Mouse (Mus musculus) erythroblast, embryonic 14.5 days (primary cell): Measurements from ENCODE around the gene Tenm2. TPM values are rescaled to one million over a fixed set of nuclear protein-coding genes. Genes with fewer than 3 reads are reported as not detected.

Source experiments
- H3K27me3 ChIP-seq: 2 replicates; pipeline ENCODE4 v1.6.1; 2012; ENCODE audit warnings: inconsistent platforms; ENCODE audit not compliant: control insufficient read depth
- H3K36me3 ChIP-seq: 2 replicates; pipeline ENCODE4 v1.6.1; 2012; ENCODE audit warnings: mild to moderate bottlenecking, inconsistent platforms; ENCODE audit not compliant: control insufficient read depth
- H3K4me1 ChIP-seq: 2 replicates; pipeline ENCODE4 v1.6.1; 2012; ENCODE audit warnings: inconsistent platforms; ENCODE audit not compliant: control insufficient read depth
- H3K4me3 ChIP-seq: replicated peaks from 2 replicates; pipeline ENCODE3; 2012; ENCODE audit warnings: moderate library complexity, mild to moderate bottlenecking, inconsistent platforms
- H3K9me3 ChIP-seq: 2 replicates; pipeline ENCODE4 v1.6.1; 2012; ENCODE audit warnings: low read length, inconsistent platforms, mixed read lengths; ENCODE audit not compliant: control insufficient read depth
- GATA1 ChIP-seq: IDR thresholded peaks from 2 replicates; pipeline ENCODE4 v1.6.1; 2012; ENCODE audit warnings: low read length, inconsistent platforms, mixed read lengths
- TAL1 ChIP-seq: IDR thresholded peaks from 3 replicates; pipeline ENCODE4 v1.6.1; 2012; ENCODE audit warnings: low read length, inconsistent platforms, mixed read lengths
- polyA plus RNA-seq: library from polyadenylated mRNA; stranded (reverse); fragments of >175 nt; gene quantifications from 2 replicates; pipeline ENCODE4 v1.2.3, GENCODE M21; 2012

Gene Tenm2
- polyA plus RNA-seq, 1 experiment, result under 0.01 TPM

GRCm38 (mm10) chr11:36635082-36635481 is 600.7 kb downstream of the Tenm2 start:
- no peaks in the 10 kb centered on the region for H3K27me3 ChIP-seq
- H3K4me1 ChIP-seq, result no peaks in the 10 kb centered on the region
- TF ChIP-seq GATA1 (no peak), TAL1 (no peak)
- H3K9me3 ChIP-seq, result no peaks in the 10 kb centered on the region; the same call in 1 of the 2 replicates
- no peaks in the 10 kb centered on the region for H3K36me3 ChIP-seq
- H3K4me3 ChIP-seq, result no peak overlapping the region

- Histone ChIP-seq H3K27me3 (no peaks in the 10 kb centered on the region), H3K9me3 (no peaks in the 10 kb centered on the region; the same call in 1 of the 2 replicates), H3K4me1 (no peaks in the 10 kb centered on the region), H3K36me3 (no peaks in the 10 kb centered on the region), H3K4me3 (no peak overlapping the region)
- no peak for TF ChIP-seq TAL1
- TF ChIP-seq GATA1, result no peak
These were observed 603.6 kb downstream of the Tenm2 start for GRCm38 (mm10) chr11:36632201-36632600.

- H3K9me3 ChIP-seq, result no peaks in the 10 kb centered on the region
- H3K36me3 ChIP-seq, result no peaks in the 10 kb centered on the region
- no peaks in the 10 kb centered on the region for H3K4me1 ChIP-seq
- no peaks in the 10 kb centered on the region for H3K27me3 ChIP-seq
- TF ChIP-seq GATA1 (no peak), TAL1 (no peak)
- H3K4me3 ChIP-seq, result no peak overlapping the region
These were observed 622.0 kb downstream of the Tenm2 start for GRCm38 (mm10) chr11:36613807-36614206.

- no peaks in the 10 kb centered on the region for H3K4me1 ChIP-seq
- H3K4me3 ChIP-seq, result no peak overlapping the region
- no peak for TF ChIP-seq TAL1
- no peak for TF ChIP-seq GATA1
- 0 out of 2 replicates have a peak, but pooled peaks cover 2% of the 10 kb centered on the region for H3K9me3 ChIP-seq
- H3K36me3 ChIP-seq, result no peaks in the 10 kb centered on the region
- no peaks in the 10 kb centered on the region for H3K27me3 ChIP-seq
These were observed 630.9 kb downstream of the Tenm2 start for GRCm38 (mm10) chr11:36604815-36605382.

- Histone ChIP-seq H3K4me1 (no peaks in the 10 kb centered on the region), H3K27me3 (no peaks in the 10 kb centered on the region), H3K4me3 (no peak overlapping the region), H3K9me3 (0 out of 2 replicates have a peak, but pooled peaks cover 2% of the 10 kb centered on the region), H3K36me3 (no peaks in the 10 kb centered on the region)
- no peak for TF ChIP-seq TAL1
- TF ChIP-seq GATA1, result no peak
These were observed 631.5 kb downstream of the Tenm2 start for GRCm38 (mm10) chr11:36604272-36604671.

- no peaks in the 10 kb centered on the region for H3K27me3 ChIP-seq
- no peak overlapping the region for H3K4me3 ChIP-seq
- H3K4me1 ChIP-seq, result no peaks in the 10 kb centered on the region
- H3K9me3 ChIP-seq, result no peaks in the 10 kb centered on the region
- no peaks in the 10 kb centered on the region for H3K36me3 ChIP-seq
- TF ChIP-seq GATA1 (no peak), TAL1 (no peak)
These were observed 643.3 kb downstream of the Tenm2 start for GRCm38 (mm10) chr11:36592471-36592870.

- H3K27me3 ChIP-seq, result no peaks in the 10 kb centered on the region
- no peak for TF ChIP-seq GATA1
- no peak for TF ChIP-seq TAL1
- no peaks in the 10 kb centered on the region for H3K4me1 ChIP-seq
- no peak overlapping the region for H3K4me3 ChIP-seq
- no peaks in the 10 kb centered on the region for H3K36me3 ChIP-seq
- no peaks in the 10 kb centered on the region for H3K9me3 ChIP-seq
These were observed 669.6 kb downstream of the Tenm2 start for GRCm38 (mm10) chr11:36566146-36566545.

- H3K4me3 ChIP-seq, result no peak overlapping the region
- no peaks in the 10 kb centered on the region for H3K9me3 ChIP-seq
- H3K36me3 ChIP-seq, result no peaks in the 10 kb centered on the region
- no peaks in the 10 kb centered on the region for H3K27me3 ChIP-seq
- no peaks in the 10 kb centered on the region for H3K4me1 ChIP-seq
- no peak for TF ChIP-seq GATA1
- TF ChIP-seq TAL1, result no peak
These were observed 672.9 kb downstream of the Tenm2 start for GRCm38 (mm10) chr11:36562851-36563250.

GRCm38 (mm10) chr11:36560785-36561548 is 674.8 kb downstream of the Tenm2 start:
- TF ChIP-seq TAL1 (no peak), GATA1 (no peak)
- Histone ChIP-seq H3K36me3 (no peaks in the 10 kb centered on the region), H3K27me3 (no peaks in the 10 kb centered on the region), H3K4me3 (no peak overlapping the region), H3K9me3 (no peaks in the 10 kb centered on the region), H3K4me1 (no peaks in the 10 kb centered on the region)
